Mouse (Mus musculus) CH12.LX (cell line): ENCODE results near the gene Paox. TPM values are rescaled to one million over a fixed set of nuclear protein-coding genes. Genes with fewer than 3 reads are reported as not detected.

Source experiments
- DNase-seq: peaks from one replicate; pipeline ENCODE4 v3.0.0-alpha.2; 2013; ENCODE audit errors: extremely low read depth
- H3K27ac ChIP-seq: 2 replicates; pipeline ENCODE4 v1.5.1; 2012; ENCODE audit warnings: low read depth, mild to moderate bottlenecking, control low read depth, moderate library complexity; ENCODE audit not compliant: insufficient read depth
- H3K27me3 ChIP-seq: replicated peaks from 2 replicates; pipeline ENCODE3; 2012; ENCODE audit warnings: inconsistent platforms
- H3K36me3 ChIP-seq, 2 experiments: replicated peaks in 1 of 2; 2 replicates each; pipeline versions ENCODE3 to v1.6.1; 2012; ENCODE audit warnings: inconsistent platforms in 1 of 2, low read length in 1 of 2, mild to moderate bottlenecking in 1 of 2, mixed read lengths in 1 of 2, moderate library complexity in 1 of 2; ENCODE audit not compliant: control insufficient read depth in 1 of 2, insufficient read depth in 1 of 2
- H3K4me1 ChIP-seq, 2 experiments: 2 replicates each; pipeline ENCODE4 v1.6.1; 2012; ENCODE audit warnings: inconsistent platforms in 1 of 2, moderate library complexity in 1 of 2; ENCODE audit not compliant: insufficient read depth in 2 of 2, control insufficient read depth in 1 of 2
- H3K4me2 ChIP-seq: 2 replicates; pipeline ENCODE4 v1.6.1; 2012; ENCODE audit warnings: low read depth, mild to moderate bottlenecking, control low read depth; ENCODE audit not compliant: poor library complexity, insufficient read depth, severe bottlenecking
- H3K4me3 ChIP-seq, 3 experiments: fragments of 150-350 bp in 1 of 3; sonication (generic) in 1 of 3; replicated peaks in 1 of 3; 2 replicates each; pipeline versions ENCODE3 to v1.5.1; 2011 to 2012; ENCODE audit warnings: low read depth in 2 of 3, low read length in 2 of 3, mild to moderate bottlenecking in 2 of 3, moderate library complexity in 2 of 3, control low read depth in 1 of 3, improper control_type of control experiment in 1 of 3, inconsistent platforms in 1 of 3, mixed read lengths in 1 of 3; ENCODE audit not compliant: poor library complexity in 1 of 3
- H3K79me2 ChIP-seq: replicated peaks from 2 replicates; pipeline ENCODE4 v1.6.1; 2012; ENCODE audit warnings: mild to moderate bottlenecking, moderate library complexity; ENCODE audit not compliant: control insufficient read depth, poor library complexity, insufficient read depth, severe bottlenecking; ENCODE audit errors: extremely low read depth
- H3K9ac ChIP-seq: 2 replicates; pipeline ENCODE4 v1.6.1; 2012; ENCODE audit warnings: low read depth, mild to moderate bottlenecking, control low read depth, moderate library complexity; ENCODE audit not compliant: insufficient read depth
- H3K9me3 ChIP-seq: replicated peaks from 2 replicates; pipeline ENCODE3; 2012; ENCODE audit warnings: low read length, inconsistent platforms, mixed read lengths
- CHD2 ChIP-seq: IDR thresholded peaks from 2 replicates; pipeline ENCODE4 v1.6.1; 2011; ENCODE audit warnings: low read length, improper control_type of control experiment
- E2F4 ChIP-seq: IDR thresholded peaks from 2 replicates; pipeline ENCODE4 v1.6.1; 2011; ENCODE audit warnings: low read depth, low read length, improper control_type of control experiment; ENCODE audit not compliant: insufficient replicate concordance
- JUN ChIP-seq: IDR thresholded peaks from 2 replicates; pipeline ENCODE4 v1.6.1; 2011; ENCODE audit warnings: low read depth, mild to moderate bottlenecking, low read length, improper control_type of control experiment, moderate library complexity; ENCODE audit not compliant: insufficient read depth
- MAX ChIP-seq: IDR thresholded peaks from 2 replicates; pipeline ENCODE4 v1.6.1; 2011; ENCODE audit warnings: low read length, improper control_type of control experiment
- MEF2A ChIP-seq: IDR thresholded peaks from 2 replicates; pipeline ENCODE4 v1.6.1; 2014; ENCODE audit warnings: low read depth, mild to moderate bottlenecking, inconsistent platforms, low read length, improper control_type of control experiment, borderline replicate concordance
- MYC ChIP-seq: IDR thresholded peaks from 2 replicates; pipeline ENCODE4 v1.6.1; 2011; ENCODE audit warnings: low read depth, mild to moderate bottlenecking, improper control_type of control experiment, low read length
- NRF1 ChIP-seq: IDR thresholded peaks from 2 replicates; pipeline ENCODE4 v1.6.1; 2014; ENCODE audit warnings: low read depth, mild to moderate bottlenecking, inconsistent platforms, low read length, improper control_type of control experiment, moderate library complexity
- POLR2AphosphoS2 ChIP-seq: IDR thresholded peaks from 2 replicates; pipeline ENCODE4 v1.6.1; 2011; ENCODE audit warnings: low read depth, low read length, improper control_type of control experiment
- RCOR1 ChIP-seq: conservative IDR thresholded peaks from 2 replicates; pipeline ENCODE4 v1.6.1; 2012; ENCODE audit warnings: low read depth, mild to moderate bottlenecking, inconsistent platforms, low read length, improper control_type of control experiment
- TCF12 ChIP-seq: IDR thresholded peaks from 2 replicates; pipeline ENCODE4 v1.6.1; 2014; ENCODE audit warnings: low read depth, mild to moderate bottlenecking, inconsistent platforms, low read length, improper control_type of control experiment
- UBTF ChIP-seq: IDR thresholded peaks from 2 replicates; pipeline ENCODE4 v1.6.1; 2012; ENCODE audit warnings: low read depth, mild to moderate bottlenecking, inconsistent platforms, low read length, improper control_type of control experiment, moderate library complexity
- ZC3H11A ChIP-seq: IDR thresholded peaks from 2 replicates; pipeline ENCODE4 v1.6.1; 2012; ENCODE audit warnings: low read depth, mild to moderate bottlenecking, inconsistent platforms, low read length, improper control_type of control experiment
- ZKSCAN1 ChIP-seq: IDR thresholded peaks from 2 replicates; pipeline ENCODE4 v1.6.1; 2012; ENCODE audit warnings: low read depth, inconsistent platforms, low read length, improper control_type of control experiment, borderline replicate concordance
- ZNF384 ChIP-seq: IDR thresholded peaks from 2 replicates; pipeline ENCODE4 v1.6.1; 2012; ENCODE audit warnings: low read depth, low read length, improper control_type of control experiment, inconsistent platforms
- dilution Hi-C: fragments of 300-500 bp; cut with MboI; formaldehyde crosslinking; loops from 2 replicates; pipeline ENCODE4 v1.14.3; 2020; ENCODE audit warnings: low sequenced_read_pairs; ENCODE audit not compliant: extremely low pct_unique_long_range_greater_than_20kb, extremely low pct_ligation_motif_present
- in situ Hi-C: fragments of 300-500 bp; cut with MboI; formaldehyde crosslinking; loops from 3 replicates; pipeline ENCODE4 v1.14.3; 2019; ENCODE audit warnings: low sequenced_read_pairs, low pct_ligation_motif_present, low pct_unique_long_range_greater_than_20kb, mixed read lengths
- polyA plus RNA-seq: library from polyadenylated mRNA; unstranded; fragments of >175 nt; gene quantifications from 2 replicates; pipeline ENCODE4 v1.2.1, GENCODE M21; 2012; ENCODE audit warnings: low read depth; ENCODE audit not compliant: insufficient read length
- total RNA-seq, 2 experiments: library from RNA; depleted of rRNA; stranded (reverse); fragments of 300-350 nt in 1 of 2; fragments of >200 nt in 1 of 2; gene quantifications; 2 replicates each; pipeline ENCODE4 v1.2.3; 2012 to 2014

The Paox gene
- total and polyA plus RNA-seq, 3 experiments = 30.4 to 40.0 (median 34.5) TPM

DNA sequence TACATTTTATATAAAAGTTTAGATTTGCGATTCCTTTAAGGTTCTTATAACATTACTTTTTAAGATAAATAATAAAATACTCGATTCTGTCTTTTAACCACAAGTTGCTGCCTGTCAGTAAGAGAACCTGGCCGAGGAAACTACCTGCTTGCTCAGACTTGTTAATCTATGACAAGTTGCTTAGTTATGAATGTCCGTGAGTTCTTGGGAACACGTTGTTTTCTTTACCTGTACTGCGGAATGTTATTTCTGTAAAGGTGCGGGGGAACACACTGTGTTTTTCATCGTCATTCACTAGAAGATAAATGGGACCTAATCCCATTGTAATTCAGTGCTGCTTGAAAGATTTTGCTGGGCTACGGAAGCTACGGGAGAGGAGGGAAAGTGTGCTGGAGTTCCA lies 25.0 kb upstream of the Paox start:
- no peaks in the 10 kb centered on the region for H3K27me3 ChIP-seq
- dilution Hi-C loops = no loop called here
- TF ChIP-seq NRF1 (no peak), MAX (no peak), ZKSCAN1 (no peak), ZNF384 (no peak), TCF12 (no peak), RCOR1 (no peak), POLR2AphosphoS2 (no peak), CHD2 (no peak), MEF2A (no peak), UBTF (no peak)
- TF ChIP-seq, all 38 proteins: peak for 0

GRCm38 (mm10) chr7:140092924-140093528 lies 22.6 kb upstream of the Paox start, which contains the start of gene Prap1:
Gene Prap1 (plus strand): TSS chr7:140093395.
- H3K79me2 ChIP-seq = no peaks in the 10 kb centered on the region
- dilution Hi-C loops (no loop called here), in situ Hi-C loops (loop anchor here (25.0 kb wide), 1 partner anchor 744 kb away; the partner anchor contains the start of genes Odf3, Scgb1c1 and Urah)
- H3K27ac ChIP-seq = no peak within 1 kb of the TSS; the same call in 1 of the 2 replicates
- H3K27me3 ChIP-seq = no peaks in the 10 kb centered on the region
- peaks cover 0 to 10% of the 10 kb centered on the region in 2 experiments; a peak in 1 of 4 replicates for H3K4me1 ChIP-seq
- H3K4me3 ChIP-seq = no peak within 1 kb of the TSS
- no peaks in the 10 kb centered on the region for H3K36me3 ChIP-seq
- no peak within 1 kb of the TSS for H3K9ac ChIP-seq
- H3K4me2 ChIP-seq = no peak within 1 kb of the TSS
- DNase-seq = no peak
- TF ChIP-seq ZC3H11A (no peak), E2F4 (no peak), JUN (no peak)
- TF ChIP-seq, all 38 proteins: peak for 0
- H3K9me3 ChIP-seq = no peaks in the 10 kb centered on the region

More for the DNA sequence above, 25.0 kb upstream of the Paox start:
- Histone ChIP-seq H3K4me2 (no peak overlapping the region), H3K9ac (no peak overlapping the region), H3K4me1 (no peaks in the 10 kb centered on the region), H3K36me3 (no peaks in the 10 kb centered on the region), H3K9me3 (no peaks in the 10 kb centered on the region), H3K79me2 (no peaks in the 10 kb centered on the region), H3K4me3 (no peak overlapping the region), H3K27ac (no peak overlapping the region)
- DNase-seq = no peak
- in situ Hi-C loops = loop anchor here (25.0 kb wide), 1 partner anchor 747 kb away; the partner anchor contains the start of genes Odf3, Scgb1c1 and Urah

DNA sequence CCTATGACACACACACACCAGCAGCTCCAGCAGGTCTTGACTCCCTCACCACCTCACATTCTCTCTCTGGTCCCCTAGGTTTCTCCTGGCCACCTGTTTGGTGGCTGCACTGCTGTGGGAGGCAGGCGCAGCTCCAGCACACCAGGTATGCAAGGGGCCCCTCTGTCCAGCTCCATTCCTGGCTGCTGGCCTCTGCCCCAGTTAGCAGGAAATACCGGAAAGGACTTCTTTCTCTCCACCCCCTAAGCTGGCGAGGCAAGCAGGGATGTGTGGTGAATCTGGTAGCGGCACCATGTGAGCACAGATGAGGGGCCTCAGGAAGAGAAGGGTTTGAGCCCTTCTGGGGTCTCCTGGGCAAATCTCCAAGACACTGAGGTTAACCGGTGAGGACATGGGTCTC lies 20.6 kb upstream of the Paox start:
- Histone ChIP-seq H3K27me3 (no peaks in the 10 kb centered on the region), H3K36me3 (no peaks in the 10 kb centered on the region), H3K27ac (no peak overlapping the region), H3K9me3 (no peaks in the 10 kb centered on the region), H3K4me1 (peaks cover 0 to 10% of the 10 kb centered on the region in 2 experiments; a peak in 1 of 4 replicates), H3K4me3 (no peak overlapping the region), H3K79me2 (no peaks in the 10 kb centered on the region), H3K9ac (no peak overlapping the region), H3K4me2 (no peak overlapping the region)
- DNase-seq = no peak
- TF ChIP-seq UBTF (no peak), MYC (no peak)
- in situ Hi-C loops (loop anchor here (5.0 to 25.0 kb wide), 2 partner anchors 42 to 742 kb away; partner anchors contain the start of genes Mtg1, Odf3, Scgb1c1 and Urah), dilution Hi-C loops (no loop called here)
